Mouse (Mus musculus): Measurements from ENCODE around the gene Slc34a2.

The Slc34a2 gene

GRCm38 (mm10) chr5:53037781-53038180, at the start of gene Slc34a2:
TSS of gene Slc34a2 (plus strand) at chr5:53038081.
- no peak for DNase-seq (ENCODE audit: extremely low spot score)

DNA sequence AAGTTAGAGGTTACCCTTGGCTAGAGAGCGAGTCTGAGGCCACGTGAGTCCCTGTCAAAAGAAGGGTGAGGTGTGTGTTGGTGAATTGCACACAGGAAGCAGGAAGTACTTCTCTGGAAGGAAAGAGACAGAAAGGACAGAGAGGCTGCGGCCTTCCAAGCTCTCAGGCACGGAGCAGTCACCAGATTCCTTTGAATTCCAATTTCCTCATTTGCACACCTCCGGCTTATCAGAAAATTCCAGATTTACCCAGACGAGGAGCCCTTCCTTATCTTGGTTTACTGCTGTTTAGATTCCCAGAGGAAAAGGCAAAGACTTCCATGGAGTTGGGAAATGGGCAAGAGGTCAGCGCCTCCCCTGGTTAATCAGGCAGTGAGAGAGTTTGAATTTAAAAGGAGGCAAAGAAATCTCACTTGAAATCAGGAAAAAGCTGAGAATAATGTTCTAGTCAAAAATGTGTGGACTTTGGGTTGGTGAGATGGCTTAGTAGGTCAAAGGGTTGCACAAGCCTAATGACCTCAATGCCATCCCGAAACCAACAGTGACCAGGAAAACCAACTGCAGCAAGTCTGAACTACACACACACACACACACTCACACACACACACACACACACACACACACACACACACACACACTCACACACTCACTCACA, 47.1 kb upstream of the Slc34a2 start:
- DNase-seq (ENCODE audit: extremely low spot score): no peak

DNA sequence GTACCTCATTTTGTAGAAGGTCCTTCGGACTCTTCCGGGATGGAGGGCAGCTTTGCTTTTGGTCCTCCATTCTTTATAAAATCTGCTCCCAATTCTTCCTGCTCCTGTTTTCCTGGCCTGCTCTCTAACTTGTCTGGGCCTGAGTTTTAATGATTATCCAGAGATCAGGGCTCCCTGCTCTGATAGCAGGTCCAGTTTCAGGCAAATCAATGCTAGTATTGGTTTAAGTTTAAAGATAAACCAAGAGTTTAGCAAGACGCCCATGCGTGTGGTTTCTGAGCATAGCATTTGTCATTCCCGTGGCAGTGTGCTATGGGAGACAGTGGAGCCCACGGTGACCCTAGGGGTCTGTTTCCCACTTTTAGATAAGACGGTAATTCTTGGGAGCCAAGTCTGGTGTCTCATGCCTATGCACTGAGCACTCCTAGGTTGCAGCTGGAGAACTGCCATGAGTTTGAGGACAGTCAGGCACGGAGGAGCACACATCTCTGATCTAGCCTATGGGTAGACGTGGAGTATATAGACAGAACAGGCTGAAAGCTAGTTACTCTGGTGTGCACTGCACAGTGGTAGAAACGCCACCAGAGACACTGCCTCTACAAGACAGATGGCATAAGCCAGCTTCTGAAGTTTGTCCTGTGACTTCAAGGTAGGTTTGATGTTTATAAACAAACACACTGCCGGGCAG, 45.5 kb upstream of the Slc34a2 start:
- no peak for DNase-seq (ENCODE audit: extremely low spot score)

GRCm38 (mm10) chr5:52993490-52994282, 44.2 kb upstream of the Slc34a2 start:
- DNase-seq (ENCODE audit: extremely low spot score): no peak

- DNase-seq (ENCODE audit: extremely low spot score): no peak
Measured at GRCm38 (mm10) chr5:52995461-52995860, 42.4 kb upstream of the Slc34a2 start.

DNA sequence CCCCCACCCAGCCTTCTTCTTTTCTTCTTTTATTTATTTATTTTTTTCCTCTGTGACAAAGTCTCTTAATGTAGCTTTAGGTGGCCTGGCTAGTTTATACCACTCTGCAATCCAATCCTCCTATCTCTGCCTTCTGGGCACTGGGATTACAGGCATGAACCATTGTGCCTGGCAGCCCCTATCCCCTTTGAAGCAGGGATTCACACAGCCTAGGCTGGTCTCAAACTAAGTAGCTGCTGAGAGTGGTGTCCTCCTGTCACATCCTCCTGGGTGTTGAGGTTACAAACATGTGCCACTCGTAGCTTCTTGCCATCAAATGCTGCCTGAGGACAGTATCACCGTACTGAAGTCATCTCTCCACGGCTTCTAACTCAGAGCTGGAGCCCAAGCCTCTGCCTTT, 41.7 kb upstream of the Slc34a2 start:
- no peak for DNase-seq (ENCODE audit: extremely low spot score)

- peak; percentile 25 for DNase-seq (ENCODE audit: extremely low spot score)
Measured at GRCm38 (mm10) chr5:52996601-52997000, 41.3 kb upstream of the Slc34a2 start.

- DNase-seq (ENCODE audit: extremely low spot score): no peak
Measured at GRCm38 (mm10) chr5:52997032-52997431, 40.8 kb upstream of the Slc34a2 start.

GRCm38 (mm10) chr5:52998097-52998760, 39.7 kb upstream of the Slc34a2 start:
- no peak for DNase-seq (ENCODE audit: extremely low spot score)

DNA sequence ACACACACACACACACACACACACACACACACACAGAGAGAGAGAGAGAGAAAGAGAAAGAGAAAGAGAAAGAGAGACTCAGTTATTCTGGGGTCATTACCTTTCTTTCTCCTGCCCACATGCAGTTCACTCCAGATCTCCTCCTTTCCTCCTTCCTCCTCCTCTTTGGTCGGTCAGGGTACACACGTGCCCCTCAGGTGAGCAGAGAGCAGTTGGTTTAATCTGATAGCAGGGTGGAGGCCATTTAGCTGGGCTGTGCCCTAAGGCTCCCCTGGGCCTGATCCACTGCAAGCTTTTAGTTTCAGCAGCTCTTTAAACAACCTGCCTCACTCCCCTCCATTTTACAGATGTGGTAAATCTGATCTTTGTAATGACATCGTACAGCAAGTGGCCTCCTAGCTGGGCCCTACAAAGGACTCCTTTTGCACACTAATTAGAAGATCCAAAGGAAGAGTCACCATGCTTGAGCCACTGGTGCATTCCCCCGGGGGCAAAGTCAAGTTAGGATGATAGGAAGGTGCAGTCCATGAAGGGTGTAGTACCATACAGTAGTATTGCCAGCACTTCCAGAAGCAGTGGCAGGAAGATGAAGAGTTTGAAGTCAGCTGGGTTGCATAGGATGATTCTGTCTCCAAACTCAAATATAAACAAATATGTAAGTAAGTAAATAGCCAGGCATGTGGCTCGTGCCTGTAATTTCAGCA, 37.6 kb upstream of the Slc34a2 start:
- no peak for DNase-seq (ENCODE audit: extremely low spot score)

GRCm38 (mm10) chr5:53002599-53003203, 35.2 kb upstream of the Slc34a2 start:
- DNase-seq (ENCODE audit: extremely low spot score): no peak

DNA sequence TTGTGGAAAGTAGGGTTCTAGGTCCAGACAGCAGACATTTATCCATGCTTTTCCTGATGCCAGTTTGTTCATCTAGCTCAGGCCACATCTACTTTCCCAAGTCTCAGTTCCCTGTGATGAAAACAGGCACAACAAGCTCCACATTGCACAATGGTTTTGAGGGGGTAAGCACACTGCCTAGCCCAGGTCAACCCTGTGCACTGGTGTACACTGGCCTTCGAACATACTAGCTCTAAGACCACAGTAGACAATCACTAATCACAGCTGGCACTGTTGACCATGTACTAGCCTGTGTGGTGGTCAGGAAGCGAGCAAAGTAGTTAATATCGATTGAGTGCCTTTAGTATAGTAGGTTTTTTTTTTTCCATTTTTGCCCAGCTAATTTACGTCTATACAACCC, 34.4 kb upstream of the Slc34a2 start:
- DNase-seq (ENCODE audit: extremely low spot score): no peak

DNA sequence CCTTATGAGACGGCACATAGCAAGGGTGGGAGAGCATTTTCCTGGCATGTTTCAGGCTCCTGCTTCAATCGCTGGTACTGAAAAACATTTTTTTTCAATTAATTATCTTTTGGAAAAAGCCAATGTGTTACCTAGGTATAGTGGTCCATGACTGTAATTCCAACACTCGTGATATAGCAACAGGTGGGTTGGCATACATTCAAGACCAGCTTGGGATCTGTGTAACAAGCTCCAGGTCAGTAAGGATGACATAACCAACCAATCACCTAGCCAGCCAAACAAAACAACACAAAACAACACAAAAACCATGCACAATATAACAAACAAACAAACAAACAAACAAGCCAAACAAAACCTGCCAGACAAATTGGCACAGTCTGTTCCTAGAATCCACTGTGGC, 33.9 kb upstream of the Slc34a2 start:
- DNase-seq (ENCODE audit: extremely low spot score): no peak

DNA sequence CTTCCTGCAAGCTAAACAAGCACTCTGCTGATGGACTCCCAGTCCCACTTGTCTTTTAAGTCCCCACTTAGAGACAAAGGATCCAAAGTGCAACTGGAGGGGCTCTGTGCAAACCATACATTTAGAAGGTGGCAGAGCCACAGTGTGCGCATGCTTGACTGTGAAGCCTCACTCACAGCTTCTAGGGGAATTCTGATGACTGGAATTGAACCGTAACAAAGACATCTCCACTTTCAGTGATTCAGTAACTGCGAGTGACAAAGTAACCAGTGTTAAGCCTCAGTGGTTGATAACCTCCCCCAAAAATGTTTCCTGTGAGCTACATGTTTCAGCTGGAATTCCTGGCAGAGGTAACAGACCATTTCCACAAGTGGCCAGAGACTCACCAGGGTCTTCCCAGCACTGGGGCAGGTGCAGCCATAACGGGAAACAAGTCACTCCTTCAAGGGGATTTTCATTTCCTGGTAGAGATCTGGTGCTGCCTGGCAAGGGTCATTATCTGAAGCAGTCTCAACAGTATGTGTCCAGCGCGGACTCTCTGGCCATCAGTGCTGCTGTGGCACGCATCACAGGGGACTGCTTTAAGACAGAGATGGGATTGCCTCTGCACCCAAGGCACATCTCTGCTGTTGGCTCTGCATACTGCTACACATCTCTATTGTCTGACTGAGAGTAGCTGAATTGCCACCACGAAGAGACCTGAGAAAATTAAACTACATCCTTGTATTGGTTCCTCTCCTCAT, 28.7 kb upstream of the Slc34a2 start:
- DNase-seq (ENCODE audit: extremely low spot score): no peak

GRCm38 (mm10) chr5:53009770-53010133, 28.1 kb upstream of the Slc34a2 start:
- DNase-seq (ENCODE audit: extremely low spot score): no peak

- no peak for DNase-seq (ENCODE audit: extremely low spot score)
Measured at GRCm38 (mm10) chr5:53011327-53011726, 26.6 kb upstream of the Slc34a2 start.

DNA sequence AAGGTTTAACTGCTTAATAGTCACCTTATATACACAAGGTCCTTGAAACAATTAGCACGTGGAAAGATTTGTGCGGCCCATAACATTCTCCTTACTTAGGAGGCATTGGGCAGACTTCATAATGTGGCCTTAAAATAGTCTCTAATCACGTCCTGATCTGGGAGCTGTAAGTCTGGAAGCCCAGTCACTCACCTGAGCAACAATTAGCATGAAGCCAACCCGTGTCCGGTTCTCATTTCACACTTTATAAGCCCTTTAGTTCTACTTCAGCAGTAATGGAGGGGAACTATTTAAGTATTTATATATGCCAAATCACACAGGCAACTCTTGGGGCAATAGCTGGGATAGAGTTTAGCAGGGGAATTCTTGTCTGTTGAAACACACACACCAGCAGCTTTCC, 21.3 kb upstream of the Slc34a2 start:
- no peak for DNase-seq (ENCODE audit: extremely low spot score)

DNA sequence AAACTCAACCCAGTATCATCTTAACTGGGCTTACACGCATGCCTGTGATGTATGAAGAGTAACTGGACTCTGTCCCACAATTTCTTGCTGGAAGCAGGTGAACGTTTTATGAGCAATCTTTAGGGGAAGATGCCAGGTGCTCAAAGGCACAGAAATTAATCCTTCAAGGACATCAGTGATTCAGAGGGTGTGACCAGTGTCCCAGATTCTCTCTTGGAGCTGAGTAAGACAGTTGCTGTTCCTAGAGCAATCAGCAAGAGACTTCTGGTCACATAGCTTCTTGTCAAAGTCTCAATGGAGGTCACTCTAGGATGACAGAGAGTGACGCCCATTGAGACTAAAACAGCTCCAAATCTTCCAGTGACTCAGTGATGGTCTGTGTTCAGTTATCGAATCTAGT, 19.6 kb upstream of the Slc34a2 start:
- no peak for DNase-seq (ENCODE audit: extremely low spot score)

DNA sequence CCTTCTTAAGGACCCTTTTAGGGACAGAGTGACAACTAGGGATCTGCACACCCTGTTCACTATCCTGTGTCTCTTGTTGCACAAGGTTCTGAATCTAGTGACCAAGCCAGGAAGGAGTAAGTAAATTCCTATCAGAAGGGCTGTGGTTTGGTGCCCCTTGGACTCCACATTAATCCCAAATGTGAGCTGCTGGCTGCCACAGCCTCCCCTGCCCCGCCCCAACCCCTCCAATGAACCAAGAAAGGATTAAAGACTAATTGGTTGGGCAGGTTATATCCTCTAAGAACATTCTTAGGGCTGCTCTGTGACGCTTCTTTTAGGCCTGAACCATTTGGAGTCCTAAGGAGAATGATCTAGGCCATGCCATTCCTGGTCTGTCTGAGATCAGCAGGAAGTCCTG, 14.4 kb upstream of the Slc34a2 start:
- no peak for DNase-seq (ENCODE audit: extremely low spot score)

DNA sequence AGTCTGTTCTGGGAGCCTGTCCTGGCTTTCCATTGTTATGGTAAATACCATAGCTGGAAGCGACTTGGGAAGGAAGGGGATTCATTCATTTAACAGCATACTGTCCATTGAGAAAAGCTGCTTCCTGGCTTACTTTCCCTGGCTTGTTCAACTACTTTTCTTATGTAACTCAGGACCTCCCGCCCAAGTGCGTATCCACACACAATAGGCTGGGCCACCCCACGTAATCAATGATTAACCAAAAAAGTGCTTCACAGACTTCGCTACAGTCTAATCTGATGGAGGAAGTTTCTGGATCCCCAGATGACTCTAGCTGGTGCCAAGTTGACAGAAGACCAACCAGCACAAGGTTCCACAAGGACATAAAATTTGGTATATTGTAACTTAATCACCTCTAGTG, 14.0 kb upstream of the Slc34a2 start:
- DNase-seq (ENCODE audit: extremely low spot score): no peak
